Mouse (Mus musculus): ENCODE measurements at regions not wholly inside any gene's neighbourhood (a gene's known extent, or its start where the extent isn't known, plus 50 kb on each side); places are given as distances from the start of the nearest gene placed in this dataset.

DNA sequence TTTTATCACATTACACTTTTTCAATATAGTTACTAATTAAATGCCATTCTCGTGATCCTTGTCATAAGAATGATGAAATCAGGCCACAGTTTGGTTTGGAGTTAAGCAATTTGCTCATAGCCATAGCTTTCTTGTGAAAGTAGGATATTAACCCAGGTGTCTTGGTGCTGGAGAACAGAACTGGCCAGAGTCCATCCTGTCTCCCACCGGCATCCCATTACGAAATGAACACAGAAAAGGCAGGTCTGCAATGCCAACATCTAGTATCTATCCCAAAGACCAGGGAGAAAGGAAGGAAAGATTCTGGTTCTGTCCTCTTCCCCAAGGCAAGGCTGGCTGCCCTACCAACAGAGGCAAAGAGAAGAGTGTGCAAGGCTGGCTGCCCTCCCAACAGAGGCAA is 61.6 kb upstream of the Avpr1a start:
- DNase-seq (ENCODE audit: low read depth, low spot score): no peak

DNA sequence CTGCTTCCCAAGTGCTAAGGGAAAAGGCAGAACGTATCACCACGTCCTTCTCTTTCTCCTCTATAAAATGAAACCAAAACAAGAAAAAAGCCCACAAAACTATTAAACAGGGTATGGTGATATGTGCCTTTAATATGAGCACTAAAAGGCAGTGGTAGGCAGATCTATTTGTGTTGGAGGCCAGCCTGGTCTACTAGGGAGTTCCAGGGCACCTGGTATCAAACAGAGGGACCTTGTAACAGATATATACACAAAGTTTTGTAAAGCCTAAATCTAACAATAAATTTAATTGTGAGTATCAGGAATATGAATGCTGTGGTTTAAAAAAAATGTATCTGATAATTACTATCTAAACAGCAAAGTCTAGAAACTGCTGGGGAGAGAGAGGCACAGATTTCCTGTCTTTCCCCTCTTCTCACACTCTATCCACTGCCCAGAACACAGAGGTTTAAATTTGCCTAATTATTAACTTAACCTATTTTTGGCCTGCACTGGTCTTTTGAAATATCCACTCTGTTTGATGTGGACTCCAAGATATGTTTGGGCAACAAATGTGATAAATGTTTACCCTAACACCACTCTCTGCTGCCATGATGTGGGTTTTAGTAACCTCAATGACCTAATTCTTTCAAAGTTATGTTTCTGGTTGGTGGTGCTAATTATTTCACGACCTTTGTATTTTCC is 68.5 kb upstream of the Avpr1a start:
- DNase-seq (ENCODE audit: low read depth, low spot score): no peak

DNA sequence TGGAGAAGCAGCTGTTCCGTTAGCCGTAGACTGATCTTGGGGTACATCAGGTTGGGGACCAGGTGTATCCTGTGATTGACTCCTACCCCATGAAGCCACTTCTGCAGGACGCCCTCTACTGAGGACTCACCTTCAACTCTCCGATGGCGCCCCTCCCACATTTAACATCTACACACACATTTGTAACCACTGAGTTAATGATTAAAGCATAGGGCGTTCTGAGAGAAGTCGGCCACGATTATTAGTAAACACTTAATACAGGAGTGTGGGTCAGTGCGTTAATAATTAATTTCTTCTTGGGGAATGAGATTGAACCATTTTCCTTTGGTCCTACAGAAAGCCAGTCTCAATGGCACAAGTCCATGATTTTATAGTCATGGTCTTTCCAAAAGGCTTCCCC is 105.0 kb upstream of the Avpr1a start:
- no peak for DNase-seq (ENCODE audit: low read depth, low spot score)

DNA sequence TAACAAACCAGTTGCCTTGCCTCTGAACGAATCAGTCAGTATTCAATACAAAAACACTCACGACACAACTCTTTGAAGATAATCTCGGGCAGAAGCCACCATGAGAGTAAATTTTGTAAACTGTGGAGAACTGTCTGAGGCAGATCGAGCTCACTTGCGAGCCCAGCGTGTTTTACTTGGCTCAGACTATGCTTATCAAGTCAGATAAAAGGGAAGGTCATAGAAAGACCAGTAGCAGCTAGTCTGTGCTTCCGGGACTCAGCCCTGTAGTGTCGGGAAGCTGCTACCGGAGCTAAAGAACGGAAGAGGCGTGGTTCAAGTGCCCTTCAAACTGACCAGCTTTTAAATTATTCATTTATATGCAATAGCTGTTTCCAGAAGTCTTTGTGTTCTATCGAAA is 105.9 kb upstream of the Avpr1a start:
- no peak for DNase-seq (ENCODE audit: low read depth, low spot score)

GRCm38 (mm10) chr10:122326851-122327250 is 121.4 kb upstream of the Avpr1a start:
- no peak for DNase-seq (ENCODE audit: low read depth, low spot score)

GRCm38 (mm10) chr10:122318886-122319285 is 129.4 kb upstream of the Avpr1a start:
- no peak for DNase-seq (ENCODE audit: low read depth, low spot score)

- no peak for DNase-seq (ENCODE audit: low read depth, low spot score)
These were observed 137.6 kb upstream of the Avpr1a start for GRCm38 (mm10) chr10:122310646-122311193.

DNA sequence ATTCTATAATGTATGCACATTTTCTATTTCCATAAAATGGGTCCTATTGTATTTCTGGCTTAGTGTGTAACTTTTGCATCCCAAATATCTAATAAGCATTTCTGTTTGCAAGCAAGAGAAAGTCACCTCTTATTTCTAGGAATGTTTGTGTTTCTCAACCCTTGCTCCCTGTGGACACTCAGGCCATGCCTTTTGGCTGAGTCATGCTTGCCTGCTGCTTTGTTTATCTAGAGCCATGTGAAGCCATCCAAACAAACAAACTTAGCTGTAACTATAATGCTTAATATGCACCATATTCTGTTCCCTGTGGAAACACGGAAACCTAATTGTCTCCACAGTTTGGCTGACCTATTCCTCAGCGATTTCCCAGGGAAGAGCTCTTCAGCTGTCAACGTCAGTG is 139.6 kb upstream of the Avpr1a start:
- peak; percentile 63 for DNase-seq (ENCODE audit: low read depth, low spot score)

DNA sequence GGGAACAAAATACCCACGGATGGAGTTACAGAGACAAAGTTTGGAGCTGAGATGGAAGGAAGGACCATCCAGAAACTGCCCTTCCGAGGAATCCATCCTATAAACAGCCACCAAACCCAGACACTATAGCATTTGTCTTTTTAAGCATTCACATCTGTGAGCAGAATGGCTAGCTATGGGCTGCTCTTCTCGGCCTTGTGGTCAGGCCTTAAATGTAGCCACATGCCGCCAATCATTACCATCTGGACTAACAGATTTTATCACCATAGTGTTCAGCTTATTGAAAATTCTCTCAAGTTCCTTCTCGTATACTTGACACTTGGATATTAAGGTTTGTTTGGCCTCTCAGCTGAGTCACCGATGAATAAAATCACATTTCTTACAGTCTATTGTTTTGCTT is 146.0 kb upstream of the Avpr1a start:
- DNase-seq (ENCODE audit: low read depth, low spot score): peak; percentile 49

DNA sequence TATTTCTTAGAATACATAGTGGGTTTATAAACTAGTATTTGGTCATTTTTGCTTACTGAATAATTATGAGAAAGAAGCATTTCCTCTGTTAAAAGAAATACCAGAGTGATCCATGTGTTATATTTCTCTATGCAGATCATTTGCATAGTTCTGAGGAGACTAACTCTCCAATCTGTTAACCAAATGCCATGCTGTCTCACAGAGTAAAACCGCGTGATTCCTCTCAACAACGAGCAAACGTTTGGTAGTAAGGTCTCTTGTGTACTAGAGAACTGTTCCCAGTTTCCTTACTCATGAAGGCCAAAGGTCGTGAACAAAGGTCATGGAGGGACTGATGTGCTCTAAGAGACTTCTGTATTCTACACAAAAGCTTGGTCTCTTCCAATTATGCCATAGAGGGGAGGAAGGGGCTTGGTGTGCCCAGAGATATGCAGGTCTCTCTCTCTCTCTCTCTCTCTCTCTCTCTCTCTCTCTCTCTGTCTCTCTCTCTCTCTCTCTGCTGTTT is 152.3 kb upstream of the Avpr1a start:
- no peak for DNase-seq (ENCODE audit: low read depth, low spot score)

DNA sequence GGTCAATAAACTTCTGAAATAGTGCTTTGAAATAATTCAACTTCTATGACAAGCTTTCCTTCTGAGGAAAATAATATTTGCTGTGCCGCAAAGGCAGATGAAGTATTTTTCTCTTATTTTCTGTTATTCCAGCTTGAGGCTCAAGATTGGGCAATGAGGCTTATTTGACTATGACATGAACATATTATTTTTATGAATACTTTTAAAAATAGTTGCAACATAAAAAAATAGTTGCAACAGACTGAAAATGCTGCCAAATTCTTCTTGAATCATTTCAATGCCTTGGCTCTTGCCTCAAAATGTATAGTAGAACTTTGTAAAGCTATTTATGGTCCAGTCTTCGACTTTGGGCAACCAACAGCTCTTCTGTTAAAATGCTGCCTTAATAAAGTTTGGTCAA is 156.7 kb upstream of the Avpr1a start:
- peak; percentile 16 for DNase-seq (ENCODE audit: low read depth, low spot score)

GRCm38 (mm10) chr10:122291091-122291490 is 157.2 kb upstream of the Avpr1a start:
- no peak for DNase-seq (ENCODE audit: low read depth, low spot score)

DNA sequence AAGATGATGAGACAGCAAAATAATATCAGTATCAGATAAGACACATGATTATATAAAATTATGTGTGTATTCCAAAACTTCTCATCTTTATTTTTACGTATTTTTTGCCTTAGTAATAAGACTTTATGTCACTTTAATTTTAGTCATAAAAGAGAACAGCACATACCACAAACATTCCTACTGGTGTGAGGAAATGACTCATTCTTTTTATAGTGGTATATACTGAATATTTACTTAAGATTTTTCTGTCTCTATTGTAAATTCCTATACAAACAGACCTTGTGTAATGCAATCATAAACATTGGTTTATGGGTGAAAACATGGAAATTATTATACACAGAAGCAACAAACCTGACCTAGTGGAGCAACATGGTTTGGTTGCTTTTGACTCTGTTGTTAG is 173.4 kb upstream of the Avpr1a start:
- peak; percentile 34 for DNase-seq (ENCODE audit: low read depth, low spot score)

GRCm38 (mm10) chr10:122274181-122274580 is 174.1 kb upstream of the Avpr1a start:
- DNase-seq (ENCODE audit: low read depth, low spot score): peak; percentile 43

DNA sequence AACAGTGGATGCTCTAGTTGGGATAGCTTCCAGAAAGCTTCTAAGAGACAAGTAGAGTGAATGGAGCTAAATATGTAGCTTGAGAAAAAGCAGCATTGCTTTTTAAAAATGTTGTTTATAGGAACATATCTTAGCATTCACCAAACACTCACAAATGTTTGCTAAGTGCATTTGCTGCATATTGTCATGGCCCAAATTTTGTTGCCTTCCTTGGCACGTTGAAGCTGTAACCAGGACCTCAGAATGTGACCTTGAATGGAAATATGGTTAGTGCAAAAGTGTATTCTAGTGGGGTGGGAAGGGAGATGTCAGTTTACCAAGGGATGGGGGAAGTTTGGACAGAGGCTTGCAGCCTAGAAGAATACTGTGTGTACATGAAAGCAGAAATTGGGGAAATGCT is 166.9 kb upstream of the Rxylt1 start:
- no peak for DNase-seq (ENCODE audit: low read depth, low spot score)

- no peak for DNase-seq (ENCODE audit: low read depth, low spot score)
These were observed 162.2 kb upstream of the Rxylt1 start for GRCm38 (mm10) chr10:122259354-122259753.

DNA sequence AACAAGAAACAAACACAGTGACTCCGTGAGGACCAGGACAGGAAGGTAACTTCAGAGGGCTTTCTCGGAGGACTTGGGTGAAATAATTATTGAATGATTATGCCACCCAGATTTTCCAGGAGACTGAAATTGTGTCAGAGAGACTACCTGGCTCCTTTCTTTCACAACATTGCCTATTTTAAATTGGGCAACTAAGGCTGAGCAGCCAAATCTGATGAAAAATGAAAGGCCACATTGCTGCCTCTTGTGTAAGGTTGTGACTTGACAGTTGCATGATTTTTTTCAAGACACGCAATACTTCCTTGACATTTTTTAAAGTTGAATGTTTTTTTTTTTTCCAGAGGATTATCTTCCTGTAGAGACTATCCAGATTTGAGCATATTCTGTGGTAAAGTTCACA is 161.5 kb upstream of the Rxylt1 start:
- no peak for DNase-seq (ENCODE audit: low read depth, low spot score)

GRCm38 (mm10) chr10:122231818-122232217 is 134.6 kb upstream of the Rxylt1 start:
- DNase-seq (ENCODE audit: low read depth, low spot score): no peak

GRCm38 (mm10) chr10:122230746-122231145 is 133.6 kb upstream of the Rxylt1 start:
- DNase-seq (ENCODE audit: low read depth, low spot score): no peak

DNA sequence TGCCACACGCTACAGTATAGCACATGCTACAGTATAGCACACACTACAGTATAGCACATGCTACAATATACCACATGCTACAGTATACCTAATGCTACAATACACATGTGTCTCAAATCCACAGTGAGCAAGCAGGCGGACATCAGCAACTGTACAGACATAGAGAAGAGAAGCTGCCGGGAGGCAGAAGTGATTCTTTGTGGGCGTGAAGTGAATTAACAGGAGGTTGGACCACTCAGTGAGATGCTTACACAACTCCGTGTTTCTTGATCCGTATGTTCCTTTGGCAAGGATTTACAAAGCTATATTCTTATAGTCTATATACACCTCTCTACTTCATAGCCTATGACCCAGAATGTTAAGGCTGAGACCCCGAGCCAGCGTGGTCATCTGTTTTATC is 128.5 kb upstream of the Rxylt1 start:
- DNase-seq (ENCODE audit: low read depth, low spot score): no peak

GRCm38 (mm10) chr10:122223076-122223475 is 125.9 kb upstream of the Rxylt1 start:
- DNase-seq (ENCODE audit: low read depth, low spot score): no peak

- DNase-seq (ENCODE audit: low read depth, low spot score): no peak
These were observed 120.4 kb upstream of the Rxylt1 start for GRCm38 (mm10) chr10:122217594-122217993.

- no peak for DNase-seq (ENCODE audit: low read depth, low spot score)
These were observed 102.6 kb upstream of the Rxylt1 start for GRCm38 (mm10) chr10:122199791-122200190.

GRCm38 (mm10) chr10:122197703-122198102 is 100.5 kb upstream of the Rxylt1 start:
- DNase-seq (ENCODE audit: low read depth, low spot score): no peak

All from 3T3-L1 (cell line).